Mouse (Mus musculus) kidney, adult 2 months (tissue): ENCODE measurements around the gene Mansc1. TPM values are rescaled to one million over a fixed set of nuclear protein-coding genes. Genes with fewer than 3 reads are reported as not detected.
A peak's percentile ranks its signal among the peaks of the same experiment; 100 is the strongest.

ENCODE experiments used
- DNase-seq: peaks from one replicate; pipeline ENCODE4 v3.0.0; 2021
- H3K27ac ChIP-seq: fragments of 200-500 bp; 2 replicates; pipeline ENCODE4 v1.5.1; 2012; ENCODE audit warnings: low read depth, low read length, control low read depth, inconsistent platforms; ENCODE audit not compliant: insufficient read depth
- H3K27me3 ChIP-seq: fragments of 200-500 bp; replicated peaks from 2 replicates; pipeline ENCODE4 v1.6.1; 2012; ENCODE audit warnings: mild to moderate bottlenecking, moderate library complexity, low read length, inconsistent platforms; ENCODE audit not compliant: control insufficient read depth, insufficient read depth
- H3K36me3 ChIP-seq: fragments of 200-500 bp; 2 replicates; pipeline ENCODE4 v1.6.1; 2012; ENCODE audit warnings: mild to moderate bottlenecking, moderate library complexity, low read length, inconsistent platforms; ENCODE audit not compliant: control insufficient read depth, insufficient read depth
- H3K4me1 ChIP-seq: fragments of 200-500 bp; 2 replicates; pipeline ENCODE4 v1.6.1; 2011; ENCODE audit warnings: low read length; ENCODE audit not compliant: control insufficient read depth, insufficient read depth
- H3K4me3 ChIP-seq: fragments of 200-500 bp; 2 replicates; pipeline ENCODE4 v1.5.1; 2011; ENCODE audit warnings: mild to moderate bottlenecking, low read depth, low read length, control low read depth; ENCODE audit not compliant: insufficient read depth
- CTCF ChIP-seq: fragments of 200-500 bp; conservative IDR thresholded peaks from 2 replicates; pipeline ENCODE4 v1.5.1; 2011; ENCODE audit warnings: low read depth, mild to moderate bottlenecking, control low read depth, low read length, moderate library complexity, mixed read lengths; ENCODE audit not compliant: insufficient read depth, insufficient read length
- POLR2A ChIP-seq: fragments of 200-500 bp; IDR thresholded peaks from one replicate; pipeline ENCODE4 v1.6.1; 2011; ENCODE audit warnings: low read depth, low read length, control low read depth
- WGBS: fragments of 180-500 bp; shearing (Covaris S2); methylation state at CpG from one replicate; pipeline ENCODE4 v1.1.7; 2018; 5-methylcytosine and 5-hydroxymethylcytosine counted together
- polyA plus RNA-seq: library from polyadenylated mRNA; depleted of rRNA; stranded (reverse); fragments of >200 nt; gene quantifications from 2 replicates; pipeline ENCODE4 v1.2.3, GENCODE M21; 2012

Mansc1 gene
- polyA plus RNA-seq, 1 experiment: 8.8 TPM

- Histone ChIP-seq H3K4me3 (no peak within 1 kb of the TSS), H3K36me3 (no peaks in the 10 kb centered on the region), H3K27ac (no peak within 1 kb of the TSS), H3K27me3 (no peaks in the 10 kb centered on the region), H3K4me1 (peaks cover 4% of the 10 kb centered on the region; the same call in 1 of the 2 replicates)
- TF ChIP-seq CTCF: no peak
- no peak for TF ChIP-seq POLR2A
- WGBS: 95% methylated on average over 3 of the region's 3 CpGs
- DNase-seq: no peak
Measured at GRCm38 (mm10) chr6:134639210-134639609, 6.9 kb upstream of the Mansc1 start, which contains the start of gene Borcs5. Gene Borcs5 (plus strand): TSS chr6:134639510.

DNA sequence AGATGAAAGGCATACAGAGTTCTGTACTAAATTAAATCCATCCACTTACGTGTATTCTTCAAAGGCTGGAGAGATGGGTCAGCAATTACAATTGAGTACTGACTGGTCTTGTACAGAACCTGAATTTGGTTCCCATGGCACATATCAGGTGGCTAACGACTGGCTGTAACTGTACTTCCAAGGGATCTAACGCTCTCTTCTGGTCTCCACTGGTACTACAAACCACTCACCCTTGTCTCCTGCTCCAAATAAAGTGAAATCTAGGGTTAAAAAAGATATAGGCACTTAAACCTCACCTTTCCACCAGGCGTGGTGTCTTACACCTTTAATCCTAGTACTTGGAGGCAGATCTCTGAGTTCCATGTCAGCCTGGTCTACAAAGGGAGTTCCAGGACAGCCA lies 4.2 kb upstream of the Mansc1 start:
- Histone ChIP-seq H3K27ac (no peak overlapping the region), H3K4me1 (peaks cover 3% of the 10 kb centered on the region; the same call in 1 of the 2 replicates)

DNA sequence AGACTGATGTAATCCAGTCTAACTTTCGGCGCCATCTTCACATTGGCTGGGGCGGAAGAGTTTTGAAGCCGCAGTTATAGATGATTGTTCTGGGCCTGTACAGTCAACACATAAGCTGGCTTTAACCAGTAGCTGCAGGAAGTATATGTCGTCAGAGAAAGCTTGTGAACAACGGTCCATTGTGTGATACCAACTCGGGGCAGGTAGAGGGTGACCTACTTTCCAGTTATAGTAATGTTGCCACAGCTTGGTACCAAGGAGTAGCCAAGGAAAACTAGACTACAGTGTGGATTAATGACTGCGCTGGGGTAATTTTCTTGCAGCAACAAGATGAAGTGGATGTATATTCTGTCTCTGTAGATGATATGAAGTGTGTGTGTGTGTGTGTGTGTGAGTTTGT lies 1.3 kb upstream of the Mansc1 start:
- no peak overlapping the region for H3K27ac ChIP-seq
- TF ChIP-seq POLR2A (no peak), CTCF (no peak)
- peaks cover 3% of the 10 kb centered on the region; the same call in 1 of the 2 replicates for H3K4me1 ChIP-seq
- DNase-seq: no peak
- H3K4me3 ChIP-seq: no peak overlapping the region
- H3K36me3 ChIP-seq: no peaks in the 10 kb centered on the region
- 80% methylated on average over 8 of the region's 8 CpGs for WGBS
- H3K27me3 ChIP-seq: no peaks in the 10 kb centered on the region

More for the DNA sequence above, 4.2 kb upstream of the Mansc1 start:
- no peak for TF ChIP-seq CTCF
- TF ChIP-seq POLR2A: no peak
- no peak for DNase-seq
- H3K27me3 ChIP-seq: no peaks in the 10 kb centered on the region
- H3K36me3 ChIP-seq: no peaks in the 10 kb centered on the region
- 77% methylated on average over 4 of the region's 4 CpGs for WGBS
- no peak overlapping the region for H3K4me3 ChIP-seq

GRCm38 (mm10) chr6:134632756-134633155 lies 468 bp upstream of the Mansc1 start:
- 28% methylated on average over 5 of the region's 5 CpGs for WGBS
- peak overlapping the region; percentile 9; the same call in 1 of the 2 replicates for H3K27ac ChIP-seq
- peak; percentile 15 for DNase-seq

DNA sequence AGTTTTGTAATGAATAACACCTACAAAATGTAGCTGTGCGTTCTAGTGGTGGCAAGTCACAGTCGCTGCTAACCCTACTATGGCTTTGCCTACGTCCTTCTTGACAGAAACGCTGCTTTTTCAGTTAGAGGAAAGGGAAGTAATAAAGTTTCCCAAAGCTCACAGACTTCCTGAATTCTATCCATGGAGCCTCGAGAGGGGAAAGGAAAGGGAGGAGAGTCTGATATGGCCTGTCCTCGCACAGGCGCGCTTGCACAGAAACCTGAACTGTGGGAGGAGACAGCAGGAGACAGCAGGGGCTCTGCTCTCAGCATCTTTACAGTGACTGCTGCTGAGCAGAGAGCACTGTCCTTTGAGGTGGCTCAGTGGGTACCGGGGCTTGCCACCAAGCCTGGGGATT lies 1.8 kb downstream of the Mansc1 start:
- Histone ChIP-seq H3K27me3 (no peaks in the 10 kb centered on the region), H3K36me3 (no peaks in the 10 kb centered on the region), H3K4me1 (peaks cover 3% of the 10 kb centered on the region; the same call in 1 of the 2 replicates), H3K27ac (peak overlapping the region; percentile 59; the same call in 1 of the 2 replicates), H3K4me3 (no peak overlapping the region)
- TF ChIP-seq CTCF: no peak
- TF ChIP-seq POLR2A: no peak
- DNase-seq: peak; percentile 57
- 69% methylated on average over 9 of the region's 9 CpGs for WGBS

More at GRCm38 (mm10) chr6:134632756-134633155, 468 bp upstream of the Mansc1 start:
- H3K4me1 ChIP-seq: peaks cover 3% of the 10 kb centered on the region; the same call in 1 of the 2 replicates
- H3K4me3 ChIP-seq: peak overlapping the region; percentile 68
- TF ChIP-seq POLR2A (no peak), CTCF (no peak)
- no peaks in the 10 kb centered on the region for H3K27me3 ChIP-seq
- H3K36me3 ChIP-seq: no peaks in the 10 kb centered on the region

DNA sequence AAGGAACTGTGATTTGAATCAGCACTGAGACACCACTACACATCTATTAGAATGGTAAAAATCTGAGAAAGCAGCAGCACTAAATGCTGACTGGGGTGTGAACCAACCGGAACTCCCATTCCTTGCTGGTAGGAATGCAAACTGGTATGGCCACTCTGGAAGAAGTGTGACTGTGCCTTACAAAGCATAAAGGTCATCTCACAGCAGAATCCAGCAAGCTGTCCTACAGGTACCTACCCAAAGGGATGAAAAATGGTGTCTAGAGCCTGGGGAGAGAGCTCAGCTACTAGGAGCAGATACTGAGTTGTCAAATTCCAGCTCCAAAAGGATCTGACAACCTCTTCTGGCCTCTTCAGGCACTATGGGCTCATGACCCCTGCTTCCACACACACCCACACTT lies 5.7 kb downstream of the Mansc1 start:
- Histone ChIP-seq H3K4me3 (no peak overlapping the region), H3K27ac (no peak overlapping the region), H3K4me1 (no peaks in the 10 kb centered on the region), H3K36me3 (no peaks in the 10 kb centered on the region), H3K27me3 (no peaks in the 10 kb centered on the region)
- no peak for DNase-seq
- TF ChIP-seq CTCF (no peak), POLR2A (no peak)
- WGBS: 77% methylated on average over 1 of the region's 1 CpGs

- Histone ChIP-seq H3K4me1 (no peaks in the 10 kb centered on the region), H3K27me3 (no peaks in the 10 kb centered on the region), H3K4me3 (no peak overlapping the region), H3K27ac (no peak overlapping the region), H3K36me3 (no peaks in the 10 kb centered on the region)
- WGBS: 85% methylated on average over 12 of the region's 12 CpGs
- no peak for TF ChIP-seq POLR2A
- TF ChIP-seq CTCF: no peak
- no peak for DNase-seq
Measured at GRCm38 (mm10) chr6:134625431-134625830, 6.9 kb downstream of the Mansc1 start.
